Comparison of ENCODE assay signal across 26 mouse cellular contexts in genomic region chr13:93814081-93814480, GRCm38 (mm10).
"Had no signal": no experiment of that assay in that cellular context is flagged by ENCODE, and none has a peak within 500 bp of the region (broad histone marks: within the 10 kb centered on the region; RNA-seq: fewer than 3 reads in every experiment).

No protein-coding gene starts in this region.

- H3K4me2 ChIP-seq: embryonic facial prominence, embryonic 12.5 days; embryonic facial prominence, embryonic 13.5 days; embryonic facial prominence, embryonic 15.5 days; forebrain, embryonic 12.5 days; forebrain, embryonic 13.5 days; forebrain, embryonic 15.5 days had no signal

- H3K27ac ChIP-seq: embryonic facial prominence, embryonic 10.5 days; embryonic facial prominence, embryonic 12.5 days; embryonic facial prominence, embryonic 13.5 days; embryonic facial prominence, embryonic 15.5 days; forebrain, embryonic 10.5 days; forebrain, embryonic 12.5 days; forebrain, embryonic 13.5 days; forebrain, embryonic 15.5 days; gastrocnemius, adult 2 months; heart, adult 2 months had no signal

- H3K9ac ChIP-seq: embryonic facial prominence, embryonic 12.5 days; embryonic facial prominence, embryonic 13.5 days; embryonic facial prominence, embryonic 15.5 days; forebrain, embryonic 12.5 days; forebrain, embryonic 13.5 days; forebrain, embryonic 15.5 days; forebrain, postnatal 0 days had no signal

- H3K4me3 ChIP-seq: embryonic facial prominence, embryonic 10.5 days; embryonic facial prominence, embryonic 12.5 days; embryonic facial prominence, embryonic 13.5 days; embryonic facial prominence, embryonic 15.5 days; erythroblast, embryonic 14.5 days; forebrain, embryonic 10.5 days; forebrain, embryonic 12.5 days; forebrain, embryonic 13.5 days; forebrain, embryonic 15.5 days; gastrocnemius, adult 2 months; heart, adult 2 months had no signal

- H3K27me3 ChIP-seq: embryonic facial prominence, embryonic 12.5 days; embryonic facial prominence, embryonic 13.5 days; embryonic facial prominence, embryonic 15.5 days; forebrain, embryonic 12.5 days; forebrain, embryonic 13.5 days; forebrain, embryonic 15.5 days had no signal

- ATAC-seq: forebrain, embryonic 13.5 days; forebrain, embryonic 14.5 days; forebrain, embryonic 15.5 days; forebrain, embryonic 16.5 days; forebrain, postnatal 0 days had no signal

- H3K9me3 ChIP-seq: embryonic facial prominence, embryonic 10.5 days; embryonic facial prominence, embryonic 12.5 days; embryonic facial prominence, embryonic 13.5 days; embryonic facial prominence, embryonic 15.5 days; forebrain, embryonic 10.5 days; forebrain, embryonic 12.5 days; forebrain, embryonic 13.5 days; forebrain, embryonic 15.5 days had no signal

- DNase-seq: cerebellum, adult 8-10 months; cerebellum, adult 9-10 months; cerebellum, adult 9-11 months; cerebellum, postnatal 10 days; cerebellum, postnatal 14 days; cerebellum, postnatal 36 days; embryo, embryonic 11 days; forebrain, postnatal 0 days; gastrocnemius, adult 2 months; gastrocnemius, postnatal 10 days; gastrocnemius, postnatal 14 days; gastrocnemius, postnatal 25 days; gastrocnemius, postnatal 36 days; heart, adult 18-20 months; heart, adult 2 months had no signal

- H3K36me3 ChIP-seq: embryonic facial prominence, embryonic 10.5 days; embryonic facial prominence, embryonic 12.5 days; embryonic facial prominence, embryonic 13.5 days; embryonic facial prominence, embryonic 15.5 days; forebrain, embryonic 10.5 days; forebrain, embryonic 12.5 days; forebrain, embryonic 15.5 days had no signal

- H3K4me1 ChIP-seq: embryonic facial prominence, embryonic 15.5 days; forebrain, embryonic 12.5 days; forebrain, embryonic 13.5 days; forebrain, embryonic 15.5 days had no signal
